Mouse (Mus musculus) layer of hippocampus, adult 8-10 months (tissue): ENCODE data around the gene 2700049A03Rik. TPM values are rescaled to one million over a fixed set of nuclear protein-coding genes. Genes with fewer than 3 reads are reported as not detected.

Experiments
- DNase-seq, 2 experiments: peaks; one replicate each; pipeline ENCODE4 v3.0.0; 2022; ENCODE audit warnings: low spot score in 2 of 2
- total RNA-seq, 4 experiments: library from RNA; stranded (reverse); gene quantifications; 2 replicates each; pipeline ENCODE4 v1.2.4; 2022

The 2700049A03Rik gene
- total RNA-seq, 4 experiments from 2014 or later, result 6.4 to 7.1 (median 6.8) TPM

GRCm38 (mm10) chr12:71258196-71258920 lies 121.7 kb downstream of the 2700049A03Rik start:
- no peak for DNase-seq

DNA sequence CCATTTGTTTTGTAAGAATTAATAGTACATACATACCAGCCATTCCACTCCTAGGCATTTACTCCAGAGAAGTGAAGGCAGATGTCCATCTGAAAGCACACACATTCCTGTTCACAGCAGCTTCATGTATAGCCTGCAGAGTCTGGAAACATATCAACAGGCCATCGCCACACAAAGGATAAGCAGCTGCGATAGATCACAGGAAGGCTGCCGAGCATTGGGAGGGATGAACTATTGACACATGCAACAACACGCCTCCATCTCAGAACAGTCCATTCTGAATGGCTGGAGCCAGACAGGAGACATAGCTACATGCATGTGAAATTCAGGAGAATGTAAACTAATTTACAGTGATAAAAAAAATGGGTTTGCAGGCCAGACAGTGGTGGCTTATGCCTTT lies 127.6 kb downstream of the 2700049A03Rik start:
- no peak for DNase-seq

GRCm38 (mm10) chr12:71269367-71269766 lies 132.7 kb downstream of the 2700049A03Rik start:
- DNase-seq, result no peak

GRCm38 (mm10) chr12:71271131-71271530 lies 134.5 kb downstream of the 2700049A03Rik start:
- no peak for DNase-seq

DNA sequence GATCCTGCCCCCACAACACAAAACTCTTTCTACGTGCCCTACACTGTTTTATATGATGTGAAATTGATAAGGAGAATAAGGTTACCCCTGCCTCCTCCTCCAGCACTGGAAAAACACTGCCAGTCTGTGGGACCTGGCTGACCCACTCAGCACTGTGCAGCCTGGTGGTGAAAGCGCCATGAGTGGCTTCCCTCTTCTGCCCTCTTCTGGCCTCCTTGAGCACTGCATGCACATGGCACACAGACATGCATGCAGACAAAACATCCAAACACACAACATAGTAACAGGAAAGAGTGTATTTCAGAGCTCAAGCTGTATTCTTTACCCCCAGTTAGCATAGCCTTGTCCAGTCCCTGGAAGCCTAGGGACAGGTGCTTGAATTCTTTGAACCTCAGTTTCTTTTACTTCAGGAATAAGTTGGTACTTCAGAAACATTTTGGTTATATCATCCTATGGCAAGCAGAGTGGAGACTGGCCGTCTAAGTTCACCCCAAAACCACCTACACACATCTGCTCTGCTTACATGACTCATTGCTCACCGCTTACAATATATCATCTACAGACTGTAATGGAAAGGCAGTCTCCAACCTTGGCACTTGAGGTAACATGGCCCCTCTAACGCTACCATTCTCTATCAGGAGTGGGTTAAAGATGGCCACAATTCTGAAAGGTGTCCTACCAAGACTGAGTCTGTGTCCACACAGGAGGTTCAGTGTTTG lies 138.0 kb downstream of the 2700049A03Rik start:
- no peak for DNase-seq

- no peak for DNase-seq
Observed at GRCm38 (mm10) chr12:71275906-71276595, 139.4 kb downstream of the 2700049A03Rik start.

GRCm38 (mm10) chr12:71279521-71280262 lies 143.0 kb downstream of the 2700049A03Rik start:
- DNase-seq, result peak in 1 of 2 experiments; percentile 7

DNA sequence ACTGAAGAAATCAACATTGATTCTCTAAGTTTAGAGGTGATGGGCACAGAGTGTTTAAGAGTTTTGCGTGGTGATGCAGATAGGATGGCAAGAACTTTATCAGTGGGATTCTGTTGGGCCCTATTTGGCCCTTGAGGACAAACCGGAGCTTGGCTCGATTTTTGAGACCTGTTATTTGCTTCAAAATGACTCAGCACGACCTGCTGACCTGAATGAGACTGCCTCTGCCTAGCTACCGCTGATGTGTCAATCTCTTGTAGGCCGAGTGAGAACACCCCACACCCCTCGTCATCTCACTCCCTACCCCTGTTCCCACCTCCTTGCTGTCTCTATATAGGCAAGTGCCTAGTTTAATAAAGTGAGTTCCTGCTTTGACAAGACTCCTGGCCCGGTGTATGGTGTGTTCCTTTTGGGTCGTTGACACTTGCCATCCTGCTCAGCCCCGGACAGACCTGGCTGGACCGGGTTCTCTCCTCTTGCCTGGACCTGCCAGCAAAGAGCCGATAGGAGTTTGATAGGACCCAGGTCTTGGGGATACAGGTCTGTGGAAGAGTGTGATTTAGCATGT lies 144.6 kb downstream of the 2700049A03Rik start:
- DNase-seq, result no peak

DNA sequence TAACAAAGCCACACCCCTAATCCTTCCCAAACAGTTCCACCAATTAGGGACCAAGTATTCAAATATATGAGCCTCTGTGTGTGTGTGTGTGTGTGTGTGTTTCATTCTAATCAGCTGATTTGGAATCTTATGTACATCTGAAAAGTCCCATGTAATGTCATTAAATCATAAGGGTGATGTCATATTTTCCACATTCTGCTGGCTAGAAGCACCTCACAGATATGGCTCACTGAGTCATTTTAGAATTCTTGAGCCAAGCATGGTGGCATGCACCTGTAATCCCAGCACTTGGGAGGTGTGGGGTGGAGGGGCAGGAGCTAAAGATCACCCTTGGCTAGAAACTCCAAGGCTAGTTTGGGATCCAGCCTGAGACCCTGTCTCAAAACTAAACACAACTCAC lies 148.8 kb downstream of the 2700049A03Rik start:
- DNase-seq, result no peak

- no peak for DNase-seq
Observed at GRCm38 (mm10) chr12:71290460-71290859, 153.8 kb downstream of the 2700049A03Rik start.

Other genes with a start within 250 kb of the 2700049A03Rik start
- gene Actr10, start 199.0 kb upstream of the 2700049A03Rik start, total RNA-seq, result 100 to 1,000 TPM; 148 to 170 (median 156) TPM
- 100 to 1,000 TPM; 177 to 217 (median 209) TPM for gene Psma3, start 162.2 kb upstream of the 2700049A03Rik start, total RNA-seq
- gene Arid4a, start 120.9 kb upstream of the 2700049A03Rik start, total RNA-seq, result 10 to 100 TPM; 31.8 to 40.3 (median 35.7) TPM
- gene Tomm20l, start 25.4 kb upstream of the 2700049A03Rik start, total RNA-seq, result not detected
- 10 to 100 TPM; 53.7 to 69.2 (median 59.3) TPM for gene Timm9, start 164 bp upstream of the 2700049A03Rik start, total RNA-seq
- gene Dact1, start 173.0 kb downstream of the 2700049A03Rik start, total RNA-seq, result 1 to 10 TPM; 6.7 to 7.7 (median 7.2) TPM